Mouse (Mus musculus) midbrain, embryonic 14.5 days (tissue): Measurements from ENCODE around the gene Itgbl1. TPM values are rescaled to one million over a fixed set of nuclear protein-coding genes. Genes with fewer than 3 reads are reported as not detected.

Source experiments
- ATAC-seq: fragments of 200-750 bp; cut with Nextera tagmentation; 2 replicates; pipeline ENCODE4 v1.8.0; 2017; ENCODE audit warnings: moderate number of reproducible peaks, moderate library complexity; ENCODE audit not compliant: low FRiP score, low TSS enrichment
- DNase-seq: peaks from one replicate; pipeline ENCODE4 v3.0.0-alpha.2; 2015
- H3K27ac ChIP-seq: fragments of 300-500 bp; sonication (generic); replicated peaks from 2 replicates; pipeline ENCODE4 v1.5.1; 2014; ENCODE audit warnings: mild to moderate bottlenecking, low read depth, low read length, moderate library complexity
- H3K27me3 ChIP-seq: fragments of 300-500 bp; sonication (generic); 2 replicates; pipeline ENCODE4 v1.6.1; 2014; ENCODE audit warnings: low read length, control low read depth, mixed read lengths; ENCODE audit not compliant: control insufficient read depth, insufficient read depth
- H3K36me3 ChIP-seq: fragments of 300-500 bp; sonication (generic); 2 replicates; pipeline ENCODE4 v1.6.1; 2014; ENCODE audit warnings: low read length, control low read depth; ENCODE audit not compliant: control insufficient read depth, insufficient read depth
- H3K4me1 ChIP-seq: fragments of 300-500 bp; sonication (generic); 2 replicates; pipeline ENCODE4 v1.6.1; 2014; ENCODE audit warnings: mild to moderate bottlenecking, antibody characterized with exemption, low read length, control low read depth; ENCODE audit not compliant: control insufficient read depth, insufficient read depth
- H3K4me2 ChIP-seq: fragments of 300-500 bp; sonication (generic); 2 replicates; pipeline ENCODE4 v1.6.1; 2014; ENCODE audit warnings: mild to moderate bottlenecking, low read length, moderate library complexity
- H3K4me3 ChIP-seq: fragments of 300-500 bp; sonication (generic); replicated peaks from 2 replicates; pipeline ENCODE4 v1.5.1; 2014; ENCODE audit warnings: low read depth, low read length
- H3K9ac ChIP-seq: fragments of 300-500 bp; sonication (generic); replicated peaks from 2 replicates; pipeline ENCODE4 v1.6.1; 2014; ENCODE audit warnings: mild to moderate bottlenecking, low read length, moderate library complexity
- H3K9me3 ChIP-seq: fragments of 300-500 bp; sonication (generic); 2 replicates; pipeline ENCODE4 v1.6.1; 2016; ENCODE audit warnings: low read length, control low read depth, mixed read lengths; ENCODE audit not compliant: control insufficient read depth
- WGBS: fragments of 180-500 bp; shearing (Covaris S2); extraction: QIAGEN DNeasy Blood & Tissue Kit; methylation state at CpG from one replicate; pipeline ENCODE4 v1.1.7; 2014; 5-methylcytosine and 5-hydroxymethylcytosine counted together
- polyA plus RNA-seq: library from polyadenylated mRNA; unstranded; fragments of >200 nt; fragmentation: Nextera tagmentation; extraction: Ambion mirVana; gene quantifications from 2 replicates; pipeline ENCODE4 v1.2.1, GENCODE M21; 2014

The Itgbl1 gene
- polyA plus RNA-seq, 1 experiment from 2014 or later = 3.9 TPM

GRCm38 (mm10) chr14:123864531-123864930 lies 204.8 kb downstream of the Itgbl1 start:
- no peak overlapping the region for H3K27ac ChIP-seq
- H3K4me2 ChIP-seq = no peak overlapping the region
- no peak overlapping the region for H3K9ac ChIP-seq
- H3K27me3 ChIP-seq = no peaks in the 10 kb centered on the region
- no peak for DNase-seq
- H3K9me3 ChIP-seq = no peaks in the 10 kb centered on the region
- no peak for ATAC-seq
- WGBS = 91% methylated on average over 1 of the region's 1 CpGs
- 0 out of 2 replicates have a peak, but pooled peaks cover 5% of the 10 kb centered on the region for H3K4me1 ChIP-seq
- H3K36me3 ChIP-seq = no peaks in the 10 kb centered on the region
- no peak overlapping the region for H3K4me3 ChIP-seq

- Histone ChIP-seq H3K27me3 (no peaks in the 10 kb centered on the region), H3K4me3 (no peak overlapping the region), H3K36me3 (no peaks in the 10 kb centered on the region), H3K27ac (no peak overlapping the region), H3K4me1 (0 out of 2 replicates have a peak, but pooled peaks cover 5% of the 10 kb centered on the region), H3K4me2 (no peak overlapping the region), H3K9me3 (no peaks in the 10 kb centered on the region), H3K9ac (no peak overlapping the region)
- DNase-seq = no peak
- ATAC-seq = 0 out of 2 replicates have a peak, but pooled peaks have one; percentile 27
- WGBS = 14% methylated on average over 5 of the region's 6 CpGs
Measured at GRCm38 (mm10) chr14:123865779-123866726, 206.3 kb downstream of the Itgbl1 start.

GRCm38 (mm10) chr14:123927903-123928302 lies 268.1 kb downstream of the Itgbl1 start:
- Histone ChIP-seq H3K4me1 (no peaks in the 10 kb centered on the region), H3K4me3 (no peak overlapping the region), H3K9ac (no peak overlapping the region), H3K27me3 (no peaks in the 10 kb centered on the region), H3K27ac (no peak overlapping the region), H3K36me3 (no peaks in the 10 kb centered on the region), H3K9me3 (no peaks in the 10 kb centered on the region), H3K4me2 (no peak overlapping the region)
- ATAC-seq = no peak
- no peak for DNase-seq
- 90% methylated on average over 1 of the region's 1 CpGs for WGBS

- Histone ChIP-seq H3K9ac (no peak overlapping the region), H3K4me1 (no peaks in the 10 kb centered on the region), H3K27ac (no peak overlapping the region), H3K4me2 (no peak overlapping the region), H3K36me3 (no peaks in the 10 kb centered on the region), H3K27me3 (no peaks in the 10 kb centered on the region), H3K4me3 (no peak overlapping the region), H3K9me3 (no peaks in the 10 kb centered on the region)
- WGBS = 65% methylated on average over 2 of the region's 2 CpGs
- DNase-seq (no peak), ATAC-seq (no peak)
Measured at GRCm38 (mm10) chr14:123966531-123966930, 306.8 kb downstream of the Itgbl1 start.

GRCm38 (mm10) chr14:123967996-123968395 lies 308.2 kb downstream of the Itgbl1 start:
- Histone ChIP-seq H3K36me3 (no peaks in the 10 kb centered on the region), H3K9ac (no peak overlapping the region), H3K4me2 (no peak overlapping the region), H3K4me1 (no peaks in the 10 kb centered on the region), H3K4me3 (no peak overlapping the region), H3K27me3 (no peaks in the 10 kb centered on the region), H3K27ac (no peak overlapping the region), H3K9me3 (no peaks in the 10 kb centered on the region)
- WGBS = 91% methylated on average over 6 of the region's 6 CpGs
- ATAC-seq (no peak), DNase-seq (no peak)

- Histone ChIP-seq H3K4me1 (no peaks in the 10 kb centered on the region), H3K9me3 (no peaks in the 10 kb centered on the region), H3K27ac (no peak overlapping the region), H3K9ac (no peak overlapping the region), H3K36me3 (no peaks in the 10 kb centered on the region), H3K27me3 (no peaks in the 10 kb centered on the region), H3K4me3 (no peak overlapping the region), H3K4me2 (no peak overlapping the region)
- WGBS = 82% methylated on average over 2 of the region's 2 CpGs
- no peak for DNase-seq
- ATAC-seq = no peak
Measured at GRCm38 (mm10) chr14:123990591-123991195, 330.9 kb downstream of the Itgbl1 start.

Other genes with a start within 250 kb of the Itgbl1 start
- gene Nalcn, start 32.8 kb upstream of the Itgbl1 start, polyA plus RNA-seq = 12.5 and 14.9 TPM in 2 replicates